Mouse (Mus musculus): Measurements from ENCODE around the gene Chd2.
"Not testable (repeated sequence)": the region's sequence is repeated elsewhere in the genome, so short reads cannot be mapped to it uniquely, and the experiment has no call there.

The Chd2 gene

DNA sequence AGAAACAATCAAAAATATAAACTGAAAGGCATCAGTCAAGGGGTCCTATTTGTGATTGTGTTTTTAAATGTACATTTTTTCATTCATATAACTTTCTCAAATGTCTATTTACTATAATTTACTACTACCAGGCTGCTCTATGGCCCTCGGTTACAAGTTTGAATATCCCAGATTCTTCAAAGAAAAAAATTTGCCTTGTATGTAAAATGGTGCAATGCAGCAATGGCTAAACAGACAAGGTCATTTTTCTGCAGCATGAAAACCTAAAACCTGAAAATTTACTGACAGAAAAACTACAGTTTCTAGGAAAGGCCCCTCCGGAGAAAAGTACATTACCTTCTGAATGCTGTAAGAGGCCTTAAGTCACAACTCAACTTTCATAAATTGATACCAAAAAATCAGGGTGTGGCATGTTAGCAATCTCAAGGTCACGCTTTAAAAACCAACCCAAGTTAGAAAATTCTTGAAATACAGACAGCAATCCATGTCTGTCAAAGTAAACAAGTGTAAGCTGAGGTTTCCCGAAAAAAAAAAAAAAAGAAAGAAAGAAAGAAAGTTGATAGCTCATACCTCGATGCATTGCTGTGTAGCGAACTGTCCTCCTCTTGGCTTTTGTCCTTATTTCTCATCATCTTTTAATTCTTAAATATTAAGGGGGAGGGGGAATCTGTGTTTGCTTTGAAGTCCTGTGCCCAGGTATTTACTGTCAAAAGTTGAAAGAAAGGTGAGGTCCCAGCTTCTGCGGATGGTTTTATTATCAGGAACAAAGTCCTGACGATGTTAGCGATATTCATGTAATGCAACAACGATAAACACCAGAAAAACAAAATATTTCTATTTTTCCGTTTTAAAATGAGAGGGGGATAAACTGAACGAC lies 1.2 kb downstream of the Chd2 start:
- DNase-seq (ENCODE audit: low read depth, low spot score), result no peak

DNA sequence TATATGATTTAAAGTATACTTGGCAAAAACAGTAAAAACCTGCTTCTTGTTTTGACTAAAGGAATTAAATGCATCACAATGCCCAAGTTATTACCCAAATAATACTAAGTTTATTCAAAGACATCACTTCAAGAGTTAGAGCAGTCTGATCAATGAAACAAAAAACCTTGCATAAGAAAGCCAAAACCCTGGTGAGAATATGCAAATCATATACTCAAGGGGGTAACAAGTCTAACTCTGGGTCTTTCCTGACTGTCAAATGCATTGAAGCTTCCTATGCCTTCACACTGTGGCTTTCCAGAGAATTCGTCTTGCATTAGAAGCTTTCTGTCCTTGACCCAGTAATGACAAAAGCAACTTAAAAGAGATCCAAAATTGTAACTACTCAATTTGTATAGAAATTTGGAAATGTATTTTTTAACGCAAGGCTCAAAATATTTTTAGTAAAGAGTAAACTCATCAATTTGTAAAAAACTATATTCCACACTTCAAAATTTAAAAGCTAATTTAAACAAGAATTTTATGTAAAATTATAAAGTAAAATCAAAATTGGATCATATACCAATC lies 2.4 kb downstream of the Chd2 start:
- no peak for DNase-seq (ENCODE audit: low read depth, low spot score)

DNA sequence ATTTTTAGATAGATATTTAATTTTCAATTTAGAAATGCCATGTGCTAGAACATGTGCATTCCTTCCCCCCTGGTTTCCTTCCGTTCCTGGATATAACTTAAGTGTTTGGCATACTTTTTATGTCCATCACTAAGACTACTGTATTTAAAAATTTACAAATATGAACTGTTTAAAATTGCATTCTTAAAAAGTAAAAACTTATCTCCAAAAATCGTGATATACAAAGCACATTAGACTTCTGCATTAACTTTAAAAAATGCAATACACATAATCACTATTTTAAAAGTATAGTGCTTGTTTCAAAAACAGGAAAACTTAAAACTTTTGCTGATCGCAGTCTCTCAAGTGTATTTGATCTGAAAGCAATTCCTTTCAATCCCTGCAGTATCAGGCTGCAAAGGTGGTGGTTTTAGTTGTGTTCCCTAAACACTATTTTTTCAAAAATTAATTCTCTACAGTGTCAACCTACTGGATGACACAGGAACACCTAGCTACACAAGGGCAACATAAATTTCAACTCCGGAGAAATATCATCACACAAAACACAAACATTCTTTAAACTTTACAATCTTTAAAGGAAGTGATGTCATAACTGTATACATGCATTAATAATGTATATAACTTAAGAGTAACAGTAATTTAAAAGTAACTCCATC lies 3.1 kb downstream of the Chd2 start:
- DNase-seq (ENCODE audit: low read depth, low spot score), result no peak

DNA sequence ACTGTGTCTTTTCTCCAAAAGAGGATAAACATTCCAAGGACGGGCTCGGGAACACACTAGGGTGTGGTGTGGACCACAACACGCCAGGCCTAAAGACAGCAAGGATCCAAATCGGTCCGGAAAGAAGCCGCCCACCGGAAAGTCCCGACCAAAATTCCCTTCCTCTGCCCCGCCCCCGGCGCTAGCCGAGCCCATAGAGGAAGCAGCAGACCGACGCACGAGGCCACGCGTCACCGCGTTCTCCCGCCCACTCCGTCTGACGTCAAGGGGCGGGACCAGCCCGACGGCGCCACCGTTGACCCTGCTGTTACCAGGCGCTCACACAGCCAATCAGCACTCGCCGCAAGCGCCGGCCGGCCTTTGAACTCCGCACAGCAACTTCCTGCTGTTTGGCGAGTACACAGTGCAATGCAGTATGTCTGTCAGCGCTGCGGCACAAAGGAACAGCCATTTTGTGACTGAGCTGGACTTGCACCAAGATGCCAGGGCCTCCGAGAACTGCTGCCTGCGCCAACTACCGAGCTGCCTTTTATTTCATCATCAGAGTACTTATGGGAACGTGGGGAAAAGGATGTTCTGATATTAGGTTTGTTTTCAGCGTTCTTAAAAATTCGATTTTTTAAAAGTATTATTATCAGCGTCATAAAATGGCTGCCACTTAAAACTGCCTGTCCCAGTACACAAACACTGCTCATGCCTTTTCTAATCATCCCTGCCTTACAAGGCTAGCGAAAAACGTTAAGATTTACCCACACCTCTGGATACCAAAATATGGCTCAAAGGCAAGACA lies 3.8 kb downstream of the Chd2 start:
- peak; percentile 97 for DNase-seq (ENCODE audit: low read depth, low spot score)

DNA sequence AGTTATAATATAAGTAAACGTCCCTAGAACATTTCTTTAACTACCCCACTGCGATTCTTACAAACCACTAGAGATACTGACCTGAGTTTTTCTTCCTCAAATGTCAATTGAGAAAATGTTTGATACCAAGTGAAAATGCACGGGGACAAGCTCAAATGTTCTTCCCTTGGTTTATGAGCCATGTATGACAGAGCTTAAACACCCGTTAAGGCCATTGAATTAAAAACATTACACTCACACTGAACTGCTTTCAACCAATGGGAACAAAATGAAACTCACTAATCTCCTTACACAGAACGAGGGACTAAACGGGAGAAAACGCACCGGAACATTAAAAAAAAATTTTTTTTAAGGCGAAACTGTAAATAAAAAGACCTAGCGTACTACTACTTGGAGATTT lies 4.4 kb downstream of the Chd2 start:
- no peak for DNase-seq (ENCODE audit: low read depth, low spot score)

DNA sequence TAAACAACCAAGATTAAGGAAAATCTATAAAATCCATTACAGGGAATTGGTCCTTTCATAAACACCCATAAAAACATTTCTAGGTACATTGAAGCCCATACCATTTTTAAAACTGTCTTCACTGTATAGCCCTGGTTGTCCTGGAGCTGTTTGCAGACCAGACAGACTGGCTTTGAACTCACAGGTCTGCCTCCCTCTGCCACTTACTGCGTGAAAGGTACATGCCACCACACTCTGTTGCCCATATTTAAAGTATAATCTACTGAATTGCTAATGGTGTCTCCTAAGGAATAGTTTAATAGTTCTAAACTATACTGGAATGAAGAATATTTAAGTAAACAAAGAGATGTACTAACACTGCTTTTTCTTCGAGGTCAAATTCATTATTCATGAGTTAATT lies 5.1 kb downstream of the Chd2 start:
- no peak for DNase-seq (ENCODE audit: low read depth, low spot score)

DNA sequence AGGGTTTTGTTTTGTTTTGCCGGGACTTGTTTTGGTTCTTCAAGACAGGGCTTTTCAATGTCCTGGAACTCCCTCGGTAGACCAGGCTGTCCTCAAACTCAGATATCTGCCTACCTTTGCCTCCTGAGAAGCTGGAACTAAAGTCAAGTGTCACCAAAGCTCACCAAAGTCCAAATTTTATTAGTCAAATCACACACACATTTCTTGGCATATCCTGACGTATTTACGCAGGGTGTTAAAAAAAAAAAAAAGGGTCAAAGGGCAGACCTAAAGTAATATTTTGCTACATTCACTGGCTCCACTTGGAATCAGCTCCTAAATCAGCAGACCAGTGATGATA lies 5.8 kb downstream of the Chd2 start:
- DNase-seq (ENCODE audit: low read depth, low spot score), result no peak

DNA sequence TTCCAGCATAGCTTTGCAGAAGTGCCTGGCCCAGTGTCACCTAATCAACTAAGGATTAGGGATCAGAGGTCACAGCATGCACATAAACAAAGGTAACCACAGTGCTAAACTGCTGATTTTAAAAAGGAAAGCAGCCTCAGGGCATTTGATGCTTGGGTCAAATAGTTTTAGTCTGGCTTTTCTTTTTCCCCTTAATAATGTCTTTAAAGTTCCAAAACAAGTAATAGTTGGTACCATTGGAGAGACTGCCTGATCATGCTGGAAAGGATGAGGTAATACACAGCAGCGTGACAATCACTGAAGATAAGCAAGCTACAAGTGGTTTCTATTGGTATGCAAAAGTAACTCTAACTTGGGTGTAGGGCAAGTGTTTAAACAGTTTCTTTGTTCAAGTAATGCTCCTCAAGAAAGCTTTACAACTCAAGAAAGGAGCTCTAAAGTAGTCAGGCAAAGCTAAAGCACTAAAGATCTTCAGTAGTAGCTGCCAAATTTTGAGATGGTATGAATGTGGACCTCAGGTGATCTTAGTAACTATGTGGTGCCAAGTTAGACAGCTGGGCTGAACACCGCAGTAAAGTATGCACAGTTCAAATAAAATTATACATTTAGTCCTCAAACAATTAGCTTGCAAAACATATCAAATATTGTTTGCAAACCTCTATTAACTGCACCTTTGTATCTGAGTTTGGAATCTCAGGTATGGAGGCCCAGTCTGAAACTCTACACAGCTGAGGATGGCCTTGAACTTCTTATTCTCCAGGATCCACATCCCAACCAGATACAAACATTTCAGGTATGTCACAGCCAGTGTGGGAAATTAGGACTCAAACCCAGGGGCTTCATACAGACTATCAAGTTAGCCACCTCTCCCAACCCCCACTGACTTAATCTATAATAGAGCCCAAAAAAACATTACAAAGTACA lies 6.4 kb downstream of the Chd2 start:
- DNase-seq (ENCODE audit: low read depth, low spot score), result no peak

DNA sequence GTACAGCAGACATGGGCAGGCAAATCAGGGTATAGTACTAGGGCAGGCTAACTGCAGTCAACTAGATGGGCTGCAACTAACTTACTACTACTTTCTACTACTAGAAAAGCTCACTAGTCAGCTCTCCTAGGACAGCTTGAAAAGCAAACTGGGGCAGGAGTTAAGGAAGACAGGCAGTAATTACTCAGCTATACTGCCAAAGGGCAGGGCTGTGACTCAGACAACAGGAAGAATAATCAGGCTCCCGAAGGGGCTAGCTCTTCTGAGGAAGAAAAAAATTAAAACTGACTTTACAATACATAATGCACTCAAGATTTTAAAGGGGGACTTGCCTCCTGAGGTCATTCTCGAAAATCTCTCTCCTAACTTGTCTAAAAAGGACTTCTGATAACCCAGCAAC lies 8.2 kb downstream of the Chd2 start:
- no peak for DNase-seq (ENCODE audit: low read depth, low spot score)

DNA sequence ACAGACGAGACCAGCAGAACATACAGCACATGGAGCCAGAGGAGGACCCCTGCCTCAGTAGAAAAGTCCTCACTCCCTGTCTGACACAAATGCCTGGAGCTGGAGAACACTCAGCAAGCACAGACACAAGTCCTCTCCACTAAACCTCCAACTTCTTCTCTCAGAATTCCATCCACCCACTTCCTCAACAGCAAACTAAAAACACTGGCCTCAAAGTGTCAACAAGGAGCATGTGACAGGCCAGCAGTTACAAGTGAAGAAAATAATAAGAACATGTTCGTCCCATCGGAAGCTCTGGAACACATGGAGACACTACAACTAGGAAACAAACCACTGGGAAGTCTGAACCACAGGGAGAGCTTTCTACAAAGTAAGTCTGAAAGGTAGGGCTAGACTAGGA lies 8.7 kb downstream of the Chd2 start:
- DNase-seq (ENCODE audit: low read depth, low spot score), result no peak

DNA sequence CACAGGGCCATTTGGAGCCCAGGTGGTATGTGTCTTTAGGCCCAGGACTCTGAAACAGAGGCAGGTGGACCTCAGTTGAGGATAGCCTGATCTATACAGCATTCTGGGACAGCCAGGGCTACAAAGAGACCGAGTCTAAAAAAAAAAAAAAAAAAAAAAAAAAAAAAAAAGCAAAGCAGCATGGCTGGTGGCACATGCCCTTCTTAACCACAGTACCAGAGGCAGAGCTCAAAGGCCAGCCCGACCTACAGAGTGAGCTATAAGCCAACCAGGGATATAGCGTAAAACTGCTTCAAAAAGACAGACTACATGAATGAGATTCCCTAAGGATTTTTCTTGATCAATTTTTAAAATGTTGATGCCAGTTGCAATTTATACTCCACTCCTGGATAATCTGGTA lies 9.5 kb downstream of the Chd2 start:
- no peak for DNase-seq (ENCODE audit: low read depth, low spot score)

DNA sequence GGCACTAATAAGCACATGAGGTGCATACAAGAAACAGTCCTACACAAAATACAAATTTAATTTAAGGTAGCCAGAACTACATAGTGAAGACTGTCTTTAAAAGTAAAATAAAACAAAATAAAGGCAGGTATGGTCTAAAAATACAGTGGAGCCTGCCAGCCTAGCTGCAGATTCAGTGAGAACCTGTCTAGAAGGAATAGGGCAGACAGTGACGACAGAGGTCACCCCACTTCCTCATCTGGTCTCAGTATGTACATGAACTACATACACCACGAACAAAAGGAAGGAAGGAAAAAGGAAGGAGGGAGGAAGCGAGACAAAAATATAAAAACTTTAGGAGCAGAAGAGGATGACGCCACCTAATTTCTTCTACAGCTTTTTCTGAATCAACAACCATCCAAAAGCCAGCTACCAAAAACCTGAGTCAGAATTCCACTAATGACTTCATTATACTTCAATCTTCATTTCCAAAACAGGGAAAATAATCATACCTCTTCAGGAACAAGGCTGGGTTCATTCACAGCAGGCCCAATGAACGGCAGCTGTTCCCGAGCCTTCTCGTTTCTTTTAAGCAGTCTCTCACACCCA lies 10.0 kb downstream of the Chd2 start:
- no peak for DNase-seq (ENCODE audit: low read depth, low spot score)

DNA sequence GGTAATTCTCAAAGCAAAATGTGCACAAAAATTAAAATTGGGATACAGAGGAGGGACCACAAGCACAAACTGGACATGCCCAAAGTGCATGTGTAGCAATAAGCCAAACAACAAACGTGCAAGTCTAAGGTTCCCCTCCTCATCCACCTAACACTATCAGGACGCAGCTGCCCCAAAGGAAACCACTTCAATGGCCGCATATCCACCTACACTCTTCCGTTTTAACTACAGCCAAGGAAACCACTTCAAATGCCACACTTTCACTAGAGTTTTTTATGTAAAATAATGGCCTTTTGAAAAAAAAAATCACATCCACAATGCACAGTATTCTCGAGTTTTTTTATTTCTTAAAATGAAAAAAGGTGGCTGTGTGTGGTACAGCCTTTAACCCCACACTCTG lies 10.8 kb downstream of the Chd2 start:
- no peak for DNase-seq (ENCODE audit: low read depth, low spot score)

DNA sequence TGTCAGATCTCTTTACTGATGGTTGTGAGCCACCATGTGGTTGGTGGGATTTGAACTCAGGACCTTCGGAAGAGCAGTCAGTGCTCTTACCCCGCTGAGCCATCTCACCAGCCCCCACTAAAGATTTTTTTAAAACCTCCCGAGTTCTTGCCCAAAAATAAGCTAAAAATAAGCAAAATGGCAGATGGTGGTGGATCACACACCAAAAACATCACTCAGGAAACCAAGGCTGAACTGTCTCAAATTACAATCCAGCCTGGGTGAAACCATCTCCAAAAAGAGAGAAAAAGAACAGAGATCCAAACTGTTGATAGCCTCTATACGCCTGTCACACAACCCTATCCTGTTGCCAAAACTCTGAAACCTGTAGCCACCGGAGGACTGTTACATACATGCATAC lies 11.5 kb downstream of the Chd2 start:
- no peak for DNase-seq (ENCODE audit: low read depth, low spot score)

DNA sequence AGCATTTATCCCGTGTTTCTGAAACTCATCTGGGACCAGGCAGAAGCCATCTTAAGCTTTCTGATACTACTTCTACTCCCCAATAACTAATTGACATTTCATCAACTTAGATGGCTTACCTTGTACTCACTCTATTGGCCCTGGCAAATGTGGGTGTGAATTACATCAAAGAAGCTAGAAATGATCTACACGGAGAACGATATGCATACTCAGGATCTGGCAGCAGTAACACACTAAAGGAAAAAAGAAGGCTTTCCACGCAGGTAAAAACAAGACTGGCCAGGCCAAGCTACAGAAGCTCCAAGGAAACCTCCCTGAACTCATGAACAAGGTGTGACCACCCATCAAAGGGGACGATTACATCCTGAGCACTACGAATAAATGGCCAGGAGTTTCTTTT lies 12.4 kb downstream of the Chd2 start:
- no peak for DNase-seq (ENCODE audit: low read depth, low spot score)

DNA sequence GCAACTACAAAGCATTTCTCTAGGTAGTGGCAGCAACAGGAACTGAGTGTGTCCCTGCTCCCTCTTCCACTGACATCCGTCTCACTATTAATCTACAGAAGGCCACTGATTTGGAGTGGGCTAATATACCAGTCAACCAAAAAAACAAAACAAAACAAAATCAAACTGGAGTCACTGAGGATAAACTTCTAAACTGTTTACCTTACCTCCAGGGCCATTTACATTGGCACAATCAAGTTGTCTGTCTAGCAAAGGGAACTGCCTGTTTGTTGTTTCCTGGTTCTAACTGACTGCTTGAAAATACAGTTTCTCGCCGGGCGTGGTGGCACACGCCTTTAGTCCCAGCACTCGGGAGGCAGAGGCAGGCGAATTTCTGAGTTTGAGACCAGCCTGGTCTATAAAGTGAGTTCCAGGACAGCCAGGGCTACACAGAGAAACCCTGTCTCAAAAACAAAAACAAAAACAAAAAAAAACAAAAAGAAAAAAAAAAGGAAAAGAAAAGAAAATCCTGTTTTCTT lies 13.2 kb downstream of the Chd2 start:
- DNase-seq (ENCODE audit: low read depth, low spot score), result not testable (repeated sequence)

DNA sequence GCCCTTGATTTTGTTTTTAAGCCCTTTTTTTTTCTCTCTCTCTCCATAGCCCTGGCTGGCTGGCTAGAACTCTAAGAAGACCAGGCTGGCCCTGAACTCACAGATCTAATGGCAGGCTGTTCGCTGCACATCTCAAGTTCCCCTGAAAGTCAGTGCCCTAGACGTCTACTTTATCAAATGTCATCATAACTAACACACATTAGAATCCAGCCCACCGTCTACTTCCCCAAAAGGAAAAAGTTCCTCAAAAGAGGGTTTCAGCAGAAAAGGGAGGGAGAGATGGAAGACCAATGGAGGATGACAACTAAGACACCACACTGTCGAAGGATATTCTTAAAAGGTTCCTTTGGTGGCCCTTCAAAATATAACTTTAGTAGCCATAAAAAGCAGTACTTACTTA lies 14.4 kb downstream of the Chd2 start:
- DNase-seq (ENCODE audit: low read depth, low spot score), result no peak

DNA sequence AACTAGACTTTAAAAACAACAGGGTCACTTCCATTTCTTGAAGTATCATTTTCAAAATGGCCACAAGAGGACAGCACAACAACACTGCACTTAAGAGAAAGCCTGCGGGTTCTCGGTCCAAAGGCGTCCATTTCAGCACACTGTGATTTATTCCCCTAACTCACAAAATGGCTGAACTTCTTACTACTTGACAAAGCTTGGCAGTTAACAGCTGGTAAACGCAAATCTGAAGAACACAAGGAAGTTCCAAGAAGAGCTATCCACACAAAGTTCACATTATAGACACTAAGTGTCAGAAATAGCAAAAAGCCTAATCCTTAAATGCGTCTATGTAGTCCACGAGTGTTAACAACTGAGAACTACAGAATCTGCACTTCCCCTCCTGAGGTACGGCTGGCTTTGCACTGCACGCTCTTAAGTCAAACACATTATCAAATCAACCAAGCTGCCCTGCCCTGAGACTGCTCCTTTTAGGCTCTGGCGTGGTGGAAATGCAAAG lies 17.1 kb downstream of the Chd2 start:
- DNase-seq (ENCODE audit: low read depth, low spot score), result peak; percentile 53

DNA sequence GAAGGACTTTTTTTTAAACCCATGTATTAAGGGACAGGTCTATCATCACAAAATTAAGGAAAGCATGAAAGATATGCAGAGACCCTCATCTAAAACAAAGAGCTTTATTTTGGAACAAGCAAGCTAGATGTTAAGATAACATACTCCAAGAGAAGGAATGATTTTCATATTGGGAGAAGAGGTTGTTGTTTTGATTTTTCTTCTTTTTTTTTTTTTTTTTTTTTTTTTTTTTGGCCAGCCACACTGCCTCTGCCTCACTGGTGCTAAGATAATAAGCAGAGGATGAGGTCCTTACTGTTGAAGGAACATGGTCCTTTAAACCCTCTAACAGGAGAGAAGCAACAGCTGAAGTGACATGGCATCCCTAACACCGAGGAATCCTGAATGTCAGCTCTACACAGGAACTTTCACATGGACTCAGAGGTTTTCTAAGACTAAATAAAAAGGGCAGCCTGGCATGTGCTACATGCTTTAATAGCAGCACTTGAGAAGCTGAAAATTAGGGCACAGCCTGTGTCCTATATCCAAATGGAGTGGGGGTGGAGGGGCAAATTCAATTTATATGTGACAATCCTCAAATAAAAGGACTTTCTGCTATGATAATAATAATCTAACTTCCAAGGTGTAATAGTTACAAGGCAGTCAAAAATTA lies 17.9 kb downstream of the Chd2 start:
- DNase-seq (ENCODE audit: low read depth, low spot score), result no peak

DNA sequence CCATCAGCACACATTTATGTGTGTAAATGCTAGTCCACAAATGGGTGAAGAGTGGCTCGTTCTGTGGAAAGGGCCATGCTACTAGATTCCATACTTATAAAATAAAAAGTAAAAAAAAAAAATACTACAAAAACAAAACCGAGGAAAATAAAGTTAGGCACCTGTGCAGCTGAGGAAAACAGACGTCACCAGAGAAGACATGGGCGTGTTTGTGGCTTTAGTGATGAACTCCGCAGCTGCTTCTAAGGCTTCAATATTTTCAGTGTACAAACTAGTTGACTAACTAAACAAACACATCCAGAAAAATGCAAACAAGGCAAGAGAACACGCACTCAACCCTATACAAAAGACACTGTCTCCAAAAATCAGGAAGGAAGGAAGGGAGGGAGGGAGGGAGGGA lies 18.4 kb downstream of the Chd2 start:
- no peak for DNase-seq (ENCODE audit: low read depth, low spot score)
